Mouse (Mus musculus): ENCODE data around the gene Ogfod2.

- TF ChIP-seq POLR2A (IDR thresholded peaks at IDR 0.05; ENCODE audit: low read depth, low read length) (no peak), CTCF (IDR thresholded peaks at IDR 0.05; ENCODE audit: extremely low read depth, insufficient read depth, insufficient read length, insufficient replicate concordance) (no peak)
Observed at GRCm38 (mm10) chr5:124103552-124103951, 8.5 kb upstream of the Ogfod2 start.

Data from spleen, adult 2 months (tissue).